In the genomic region with DNA sequence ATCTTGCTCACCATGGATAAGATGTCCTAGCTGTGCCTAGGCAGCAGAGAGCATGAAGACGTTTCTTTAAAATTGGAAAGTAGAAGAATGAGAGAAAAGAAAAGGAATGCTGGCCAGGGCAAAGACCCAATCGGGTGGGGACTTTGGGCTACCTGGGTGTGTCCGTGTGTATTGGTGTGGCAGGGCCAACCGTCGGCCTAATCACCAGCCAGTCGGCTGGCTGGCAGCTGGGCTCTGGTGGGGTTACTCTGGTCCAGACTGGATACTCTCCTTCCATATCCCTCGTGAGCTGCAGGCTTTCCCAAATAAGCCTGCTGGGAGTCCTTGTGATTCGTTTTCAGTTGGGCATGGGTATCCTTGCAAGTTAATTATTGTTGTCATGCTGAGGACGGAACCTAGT, we compare ENCODE assay signal across 21 mouse cellular contexts. TPM values are rescaled to one million over a fixed set of nuclear protein-coding genes. Genes with fewer than 3 reads are reported as not detected.
"Had no signal": no experiment of that assay in that cellular context is flagged by ENCODE, and none has a peak within 500 bp of the region (broad histone marks: within the 10 kb centered on the region; RNA-seq: fewer than 3 reads in every experiment).

No protein-coding gene starts in this region.

- H3K27me3 ChIP-seq: limb, embryonic 15.5 days; liver, embryonic 13.5 days; neural tube, embryonic 15.5 days had no signal

- H3K27ac ChIP-seq: limb, embryonic 15.5 days; liver, embryonic 13.5 days; midbrain, embryonic 10.5 days; neural tube, embryonic 15.5 days had no signal

- H3K9me3 ChIP-seq: limb, embryonic 15.5 days; liver, embryonic 13.5 days; midbrain, embryonic 10.5 days; neural tube, embryonic 15.5 days had no signal

- H3K4me1 ChIP-seq: limb, embryonic 15.5 days; neural tube, embryonic 15.5 days had no signal

- H3K4me2 ChIP-seq: limb, embryonic 15.5 days; liver, embryonic 13.5 days; neural tube, embryonic 15.5 days had no signal

- ATAC-seq: inflammation-experienced regulatory T-cells, adult 6 months had no signal

- H3K36me3 ChIP-seq: limb, embryonic 15.5 days; liver, embryonic 13.5 days; midbrain, embryonic 10.5 days; neural tube, embryonic 15.5 days had no signal

- DNase-seq: kidney, adult 8-10 months; kidney, postnatal 36 days; layer of hippocampus, adult 9-11 months; layer of hippocampus, postnatal 36 days; liver, embryonic 13.5 days; lung, adult 18-20 months; lung, postnatal 4 days; midbrain, embryonic 14.5 days; right cerebral cortex, adult 18-20 months; spleen, adult 18-20 months; thymus, postnatal 4 days had no signal

- H3K9ac ChIP-seq: limb, embryonic 15.5 days; liver, embryonic 13.5 days; neural tube, embryonic 15.5 days had no signal

- H3K4me3 ChIP-seq: limb, embryonic 15.5 days; liver, embryonic 13.5 days; midbrain, embryonic 10.5 days; myocyte; neural tube, embryonic 15.5 days had no signal

RNA-seq across cellular contexts. Expression of gene Gpr37l1, which starts 41.2 kb away (rescaled TPM):
- total RNA-seq: megakaryocyte, adult 5-6 weeks had no signal
- polyA plus RNA-seq: inflammation-experienced regulatory T-cells, adult 6 months; kidney, embryonic 16.5 days; limb, embryonic 15.5 days; liver, embryonic 13.5 days; lung, embryonic 16.5 days; midbrain, embryonic 10.5 days; neural tube, embryonic 11.5 days had no signal

RNA-seq across cellular contexts. Expression of gene Elf3, which starts 49.7 kb away (rescaled TPM):
- total RNA-seq: layer of hippocampus, adult 18-20 months; layer of hippocampus, postnatal 36 days; megakaryocyte, adult 5-6 weeks had no signal
- polyA plus RNA-seq: inflammation-experienced regulatory T-cells, adult 6 months had no signal
